Mouse (Mus musculus) C2C12 (cell line): ENCODE data around the gene Itga1.

Experiments
- CTCF ChIP-seq: IDR thresholded peaks from one replicate; pipeline ENCODE4 v1.5.1; 2011; ENCODE audit not compliant: control insufficient read depth, insufficient read depth, insufficient read length
- MYOD1 ChIP-seq: IDR thresholded peaks from one replicate; pipeline ENCODE4 v1.6.1; 2011; ENCODE audit warnings: low read depth; ENCODE audit not compliant: control insufficient read depth, insufficient read length

DNA sequence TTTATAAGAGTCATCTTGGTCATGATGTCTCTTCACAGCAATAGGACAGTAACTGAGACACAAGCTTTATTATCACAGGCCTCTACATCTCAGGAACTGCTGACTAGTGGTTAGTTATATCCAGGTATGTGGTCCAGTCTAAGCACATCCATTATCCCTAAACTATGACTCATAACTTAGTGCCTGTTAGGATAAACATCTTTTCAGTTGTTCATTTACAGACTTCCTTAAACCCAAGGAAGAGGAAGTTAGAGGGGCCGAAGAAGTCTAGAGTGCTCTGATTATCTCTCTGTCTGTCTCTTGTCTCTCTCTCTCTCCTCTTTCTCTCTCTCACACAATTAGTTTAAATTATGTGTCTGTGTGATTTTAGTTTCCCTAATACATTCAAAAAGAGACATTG is 117.1 kb downstream of the Itga1 start:
- TF ChIP-seq MYOD1, result no peak
- TF ChIP-seq CTCF, result no peak
